Mouse (Mus musculus): ENCODE measurements around the gene Trim58.

Gene Trim58

DNA sequence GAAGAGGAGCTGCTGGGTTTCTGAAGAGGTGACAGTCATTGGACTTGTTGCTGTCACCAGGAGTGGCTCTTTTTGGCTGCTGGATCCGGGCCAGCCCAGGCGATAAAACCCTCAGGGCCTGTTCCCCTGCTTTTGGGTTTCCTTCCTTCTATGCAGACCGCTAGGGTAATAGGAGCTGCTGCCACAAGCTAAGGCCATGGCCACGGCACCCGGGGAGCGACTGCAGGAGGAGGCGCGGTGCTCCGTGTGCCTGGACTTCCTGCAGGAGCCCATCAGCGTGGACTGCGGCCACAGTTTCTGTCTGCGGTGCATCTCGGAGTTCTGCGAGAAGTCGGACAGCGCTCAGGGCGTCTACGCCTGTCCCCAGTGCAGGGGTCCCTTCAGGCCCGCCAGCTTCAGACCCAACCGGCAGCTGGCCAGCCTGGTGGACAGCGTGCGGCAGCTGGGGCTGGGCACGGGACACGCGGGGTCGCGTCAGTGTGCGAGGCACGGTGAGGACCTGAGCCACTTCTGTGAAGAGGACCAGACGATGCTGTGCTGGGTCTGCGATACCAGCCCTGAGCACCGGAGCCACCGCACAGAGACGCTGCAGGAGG lies at the start of gene Trim58:
Gene Trim58 (plus strand): TSS at position 194 of the 596 bp plus-strand sequence.
- DNase-seq (ENCODE audit: low read depth): no peak

DNA sequence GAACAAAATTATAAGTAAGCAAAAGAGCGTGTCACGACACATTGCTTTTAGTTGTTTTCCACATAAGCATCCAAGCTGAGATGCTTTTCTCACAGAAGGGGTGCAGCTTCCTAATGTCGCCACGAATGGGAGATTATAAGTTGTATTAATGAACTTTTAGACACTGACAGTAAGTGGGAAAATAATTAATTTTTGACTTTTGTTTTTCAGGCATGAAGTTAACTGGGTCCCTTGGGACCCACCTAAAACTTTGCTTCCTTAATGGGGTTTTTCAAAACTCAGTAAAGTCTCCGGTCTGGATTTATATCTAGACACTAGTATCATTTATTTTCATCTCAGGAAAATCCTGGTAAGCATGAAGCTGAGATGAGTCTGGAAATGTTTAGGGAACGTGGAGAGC lies 45.5 kb upstream of the Trim58 start, which contains the start of gene Olfr324:
Gene Olfr324 (plus strand): TSS at position 301 of the 400 bp plus-strand sequence.
- DNase-seq (ENCODE audit: low read depth): no peak

GRCm38 (mm10) chr11:58597837-58598236 lies 42.4 kb upstream of the Trim58 start:
- no peak for DNase-seq (ENCODE audit: low read depth)

- no peak for DNase-seq (ENCODE audit: low read depth)
Measured at GRCm38 (mm10) chr11:58602062-58602461, 38.2 kb upstream of the Trim58 start.

- no peak for DNase-seq (ENCODE audit: low read depth)
Measured at GRCm38 (mm10) chr11:58602800-58603560, 37.3 kb upstream of the Trim58 start.

- no peak for DNase-seq (ENCODE audit: low read depth)
Measured at GRCm38 (mm10) chr11:58604688-58605087, 35.6 kb upstream of the Trim58 start.

GRCm38 (mm10) chr11:58605228-58605627 lies 35.0 kb upstream of the Trim58 start:
- DNase-seq (ENCODE audit: low read depth): no peak

GRCm38 (mm10) chr11:58606177-58606919 lies 33.9 kb upstream of the Trim58 start:
- no peak for DNase-seq (ENCODE audit: low read depth)

GRCm38 (mm10) chr11:58607030-58607429 lies 33.2 kb upstream of the Trim58 start:
- no peak for DNase-seq (ENCODE audit: low read depth)

GRCm38 (mm10) chr11:58613359-58613758 lies 26.9 kb upstream of the Trim58 start:
- no peak for DNase-seq (ENCODE audit: low read depth)

GRCm38 (mm10) chr11:58614526-58614925 lies 25.7 kb upstream of the Trim58 start:
- no peak for DNase-seq (ENCODE audit: low read depth)

GRCm38 (mm10) chr11:58615975-58616374 lies 24.3 kb upstream of the Trim58 start, which contains the start of gene 2210407C18Rik:
Gene 2210407C18Rik (minus strand): TSS chr11:58616075.
- DNase-seq (ENCODE audit: low read depth): no peak

- no peak for DNase-seq (ENCODE audit: low read depth)
Measured at GRCm38 (mm10) chr11:58618369-58618768, 21.9 kb upstream of the Trim58 start.

GRCm38 (mm10) chr11:58618793-58619192 lies 21.5 kb upstream of the Trim58 start:
- DNase-seq (ENCODE audit: low read depth): no peak

- DNase-seq (ENCODE audit: low read depth): no peak
Measured at GRCm38 (mm10) chr11:58626146-58626545, 14.1 kb upstream of the Trim58 start.

DNA sequence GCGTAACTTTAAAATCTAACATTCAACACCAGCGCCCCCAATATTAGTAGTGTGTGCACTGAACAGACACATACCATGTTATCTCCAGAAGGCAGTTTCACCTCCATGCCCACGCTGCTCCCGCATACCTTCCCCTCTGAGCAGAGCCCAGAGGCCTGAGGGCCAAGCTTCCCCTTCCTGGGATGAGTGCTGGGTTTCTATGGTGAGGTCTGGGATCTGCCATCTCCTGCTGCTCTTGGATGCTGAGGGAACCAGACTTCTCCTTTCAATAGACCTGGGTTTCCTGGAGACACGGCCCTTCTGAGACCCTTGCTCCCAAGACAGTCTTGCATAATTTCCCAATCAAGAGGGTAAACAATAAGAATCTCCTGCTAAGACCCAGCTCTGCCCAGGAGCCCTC lies 9.9 kb upstream of the Trim58 start, which contains the start of gene Olfr323:
Gene Olfr323 (minus strand): TSS at position 101 of the 400 bp plus-strand sequence.
- no peak for DNase-seq (ENCODE audit: low read depth)

- no peak for DNase-seq (ENCODE audit: low read depth)
Measured at GRCm38 (mm10) chr11:58634878-58635277, 5.4 kb upstream of the Trim58 start.

DNA sequence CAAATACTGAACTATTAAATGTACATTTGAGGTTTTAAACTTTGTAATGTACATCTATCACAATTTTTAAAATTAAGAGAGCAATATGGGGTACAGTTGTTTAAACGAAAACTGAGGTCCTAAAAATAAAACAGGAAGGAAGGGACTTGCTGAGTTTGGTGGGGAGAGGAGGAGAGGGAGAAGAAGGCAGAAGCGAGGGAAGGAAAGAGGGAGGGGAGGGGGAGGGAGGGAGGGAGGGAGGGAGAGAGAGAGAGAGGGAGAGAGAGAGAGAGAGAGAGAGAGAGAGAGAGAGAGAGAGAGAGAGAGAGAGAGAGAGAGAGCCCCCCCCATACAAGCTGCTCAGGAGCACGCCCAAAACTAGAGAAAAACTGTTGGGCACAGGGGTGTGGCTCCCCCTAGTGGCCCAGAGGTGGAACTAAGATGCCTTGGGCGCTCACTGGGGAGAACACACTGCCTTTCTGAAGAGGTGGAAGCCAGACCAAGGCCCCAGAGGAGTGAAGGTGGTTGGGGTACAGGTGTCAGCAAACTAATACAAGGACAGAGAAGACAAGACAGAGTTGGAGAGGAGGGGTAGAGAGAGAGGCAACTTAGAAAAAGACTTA lies 3.8 kb upstream of the Trim58 start:
- DNase-seq (ENCODE audit: low read depth): peak; percentile 60

GRCm38 (mm10) chr11:58638176-58638701 lies 2.0 kb upstream of the Trim58 start:
- DNase-seq (ENCODE audit: low read depth): no peak

- no peak for DNase-seq (ENCODE audit: low read depth)
Measured at GRCm38 (mm10) chr11:58641057-58641456, 792 bp downstream of the Trim58 start.

DNA sequence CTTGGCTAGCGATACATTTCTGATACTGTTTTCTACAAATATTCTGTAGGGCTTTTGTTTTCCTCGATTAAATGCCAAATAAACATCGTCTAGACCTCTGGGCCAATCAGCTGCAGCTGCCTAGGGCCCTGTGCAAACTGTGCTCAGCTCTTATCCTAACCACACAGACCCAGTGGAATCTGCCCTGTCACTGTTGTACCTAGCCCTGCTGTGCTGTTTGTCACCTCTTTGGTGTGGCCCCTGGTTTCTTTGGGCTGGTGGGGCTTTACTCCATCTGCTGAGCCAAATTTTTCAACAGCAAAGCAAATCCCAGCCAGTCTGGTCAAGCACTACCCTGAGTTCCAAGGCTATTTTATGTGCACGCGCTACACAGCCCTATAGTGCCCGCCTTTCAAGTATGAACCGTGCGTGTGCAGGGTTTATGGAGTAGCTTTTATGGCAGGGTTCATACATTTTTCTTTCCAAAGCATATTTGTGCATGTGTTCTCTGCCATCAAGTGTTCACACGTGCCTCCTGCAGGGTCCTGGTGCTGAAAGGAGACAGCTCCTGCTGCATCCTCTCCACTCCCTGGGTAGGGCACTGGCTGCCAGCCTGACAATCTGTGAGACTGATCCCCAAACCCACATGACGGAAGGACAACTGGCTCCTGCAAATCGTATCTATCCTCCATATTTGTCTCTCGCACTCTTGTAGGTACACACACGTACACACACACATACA lies 1.5 kb downstream of the Trim58 start:
- DNase-seq (ENCODE audit: low read depth): no peak

All from induced T-regulatory cell, adult 2 months (primary cell).